Mouse (Mus musculus): ENCODE measurements at regions not wholly inside any gene's neighbourhood (a gene's known extent, or its start where the extent isn't known, plus 50 kb on each side); places are given as distances from the start of the nearest gene placed in this dataset.
A peak's percentile ranks its signal among the peaks of the same experiment; 100 is the strongest.

GRCm38 (mm10) chr4:29133404-29134307, 320.7 kb downstream of the Epha7 start:
- no peak for DNase-seq (ENCODE audit: low read depth, low spot score)

GRCm38 (mm10) chr4:29135685-29136385, 322.9 kb downstream of the Epha7 start:
- DNase-seq (ENCODE audit: low read depth, low spot score), result no peak

GRCm38 (mm10) chr4:29138771-29139301, 325.9 kb downstream of the Epha7 start:
- DNase-seq (ENCODE audit: low read depth, low spot score), result no peak

- no peak for DNase-seq (ENCODE audit: low read depth, low spot score)
Measured at GRCm38 (mm10) chr4:29143415-29143814, 330.5 kb downstream of the Epha7 start.

- DNase-seq (ENCODE audit: low read depth, low spot score), result no peak
Measured at GRCm38 (mm10) chr4:29145242-29145641, 332.3 kb downstream of the Epha7 start.

GRCm38 (mm10) chr4:29152134-29152867, 339.4 kb downstream of the Epha7 start:
- no peak for DNase-seq (ENCODE audit: low read depth, low spot score)

- no peak for DNase-seq (ENCODE audit: low read depth, low spot score)
Measured at GRCm38 (mm10) chr4:29182494-29182893, 369.6 kb downstream of the Epha7 start.

GRCm38 (mm10) chr4:29183411-29183810, 370.5 kb downstream of the Epha7 start:
- no peak for DNase-seq (ENCODE audit: low read depth, low spot score)

GRCm38 (mm10) chr4:29183818-29184217, 370.9 kb downstream of the Epha7 start:
- no peak for DNase-seq (ENCODE audit: low read depth, low spot score)

- DNase-seq (ENCODE audit: low read depth, low spot score), result peak; percentile 9
Measured at GRCm38 (mm10) chr4:29200976-29201375, 388.0 kb downstream of the Epha7 start.
